Mouse (Mus musculus) testis, adult 2 months (tissue): Measurements from ENCODE around the gene Nxpe3.

Source experiments
- CTCF ChIP-seq: fragments of 200-500 bp; IDR thresholded peaks from 2 replicates; pipeline ENCODE4 v1.5.1; 2012; ENCODE audit warnings: low read depth, mild to moderate bottlenecking, inconsistent platforms, low read length, moderate library complexity; ENCODE audit not compliant: control insufficient read depth, insufficient read depth, insufficient replicate concordance
- POLR2A ChIP-seq: fragments of 200-500 bp; IDR thresholded peaks from 2 replicates; pipeline ENCODE4 v1.6.1; 2012; ENCODE audit warnings: low read depth, mild to moderate bottlenecking, inconsistent platforms, low read length, moderate library complexity; ENCODE audit not compliant: control insufficient read depth

DNA sequence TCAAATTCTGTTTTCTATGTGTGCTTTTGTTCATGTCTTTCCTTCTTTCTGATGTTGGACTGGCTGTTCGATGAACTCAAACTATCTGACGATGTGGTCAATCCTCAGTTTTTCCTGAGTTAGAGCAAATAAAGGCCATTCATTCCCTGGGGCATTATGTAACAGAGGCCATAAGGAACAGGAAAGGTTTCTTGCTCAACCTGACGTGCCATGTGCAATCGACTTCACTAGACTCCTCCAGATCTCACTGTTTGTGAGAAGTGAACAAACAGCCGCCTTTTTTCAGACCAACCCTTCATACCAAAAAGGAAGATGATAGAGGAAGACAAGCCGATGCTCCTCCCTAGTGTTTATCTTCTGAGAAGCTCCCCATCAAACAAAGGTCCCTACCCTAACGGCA is 104.8 kb downstream of the Nxpe3 start:
- TF ChIP-seq POLR2A (no peak), CTCF (no peak)
